Mouse (Mus musculus) layer of hippocampus, postnatal 14 days (tissue): ENCODE measurements around the gene Srd5a1. TPM values are rescaled to one million over a fixed set of nuclear protein-coding genes. Genes with fewer than 3 reads are reported as not detected.

Experiments used
- DNase-seq, 2 experiments: peaks; one replicate each; pipeline ENCODE4 v3.0.0; 2021 to 2022; ENCODE audit warnings: low spot score in 2 of 2, mixed read lengths in 1 of 2
- total RNA-seq, 2 experiments: library from RNA; stranded (reverse); gene quantifications; 2 replicates each; pipeline ENCODE4 v1.2.3; 2021

Gene Srd5a1
- total RNA-seq, 2 experiments from 2014 or later = 17.0 to 17.3 TPM

DNA sequence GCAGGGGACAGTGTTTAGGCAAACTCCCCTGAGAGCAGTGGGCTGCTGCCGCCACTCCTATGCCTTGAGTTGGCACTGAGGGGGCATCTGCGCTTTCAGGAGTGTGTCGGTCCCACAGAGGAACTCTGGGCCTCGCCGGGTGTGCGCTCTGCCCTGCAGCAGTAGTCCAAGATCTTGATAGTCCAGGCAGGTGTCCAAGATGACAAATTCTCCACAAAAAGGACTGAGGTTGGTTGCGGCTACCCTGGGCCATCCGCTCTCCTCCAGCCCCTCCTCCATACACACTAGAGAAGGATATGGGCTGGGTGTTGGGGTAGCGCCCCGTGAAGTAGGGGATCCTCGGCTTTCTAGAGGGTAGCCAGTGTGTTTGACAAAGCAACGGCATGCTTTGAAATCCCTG lies 67.6 kb downstream of the Srd5a1 start:
- DNase-seq = no peak

- no peak for DNase-seq
These were observed 68.5 kb downstream of the Srd5a1 start for GRCm38 (mm10) chr13:69542571-69543352.

- no peak for DNase-seq
These were observed 69.5 kb downstream of the Srd5a1 start for GRCm38 (mm10) chr13:69541776-69542175.

GRCm38 (mm10) chr13:69541209-69541608 lies 70.0 kb downstream of the Srd5a1 start:
- no peak for DNase-seq

DNA sequence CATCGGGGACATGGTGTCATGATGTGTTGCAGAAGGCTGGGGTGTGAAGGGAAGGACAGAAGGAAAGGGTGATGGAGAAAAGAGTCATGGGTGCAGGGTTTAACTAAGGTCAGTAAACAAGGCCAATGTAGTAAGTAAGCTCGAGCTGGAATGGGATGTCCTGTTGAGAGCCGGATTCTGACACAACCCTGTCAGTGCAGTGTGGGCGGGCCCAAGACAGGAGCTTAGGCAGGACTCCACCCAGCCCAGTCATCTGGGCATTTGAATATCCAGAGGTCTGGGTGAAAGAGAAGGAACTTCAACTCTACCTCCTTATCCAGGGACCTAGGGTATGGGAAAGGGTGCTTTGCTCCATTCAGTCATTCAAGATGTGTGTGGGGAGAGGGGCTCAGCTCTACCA lies 72.9 kb downstream of the Srd5a1 start:
- DNase-seq = no peak

DNA sequence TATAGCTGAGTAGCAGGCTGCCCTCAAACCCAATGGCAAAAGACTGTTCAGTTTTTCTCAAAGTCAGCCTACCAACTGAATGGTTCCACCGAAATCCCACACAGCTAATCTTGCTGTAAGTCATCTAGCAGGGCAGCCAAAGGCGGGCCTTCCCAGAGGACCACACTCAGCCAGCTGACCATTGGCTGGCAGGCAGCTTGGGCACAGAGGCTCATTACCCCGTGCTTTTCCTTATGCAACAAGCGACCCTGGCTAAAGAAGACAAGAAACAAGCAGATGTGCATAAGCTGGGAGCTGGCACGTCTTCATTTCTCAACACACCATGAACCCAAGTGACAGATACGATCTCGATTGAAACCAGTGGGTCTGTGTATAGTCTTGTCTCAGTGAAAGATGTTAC lies 73.9 kb downstream of the Srd5a1 start:
- DNase-seq = no peak

DNA sequence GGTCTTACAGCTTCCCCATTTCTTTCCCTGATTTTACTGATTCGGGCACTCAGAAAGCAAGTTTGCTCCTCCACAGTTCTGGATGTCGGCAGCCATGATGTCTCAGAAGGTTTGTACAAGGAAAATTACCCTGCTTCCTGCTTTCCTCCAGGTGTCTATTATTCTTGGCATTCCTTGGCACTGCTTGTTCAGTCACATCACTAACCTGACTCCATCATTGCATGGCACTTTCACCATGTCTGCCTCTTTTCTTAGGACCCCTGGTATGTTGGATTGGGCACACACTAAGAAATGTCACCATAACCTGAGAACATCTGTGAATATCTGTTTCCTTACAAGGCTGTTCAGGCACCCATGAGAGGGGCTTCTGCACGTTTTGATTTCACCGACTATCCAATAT lies 75.2 kb downstream of the Srd5a1 start:
- no peak for DNase-seq

DNA sequence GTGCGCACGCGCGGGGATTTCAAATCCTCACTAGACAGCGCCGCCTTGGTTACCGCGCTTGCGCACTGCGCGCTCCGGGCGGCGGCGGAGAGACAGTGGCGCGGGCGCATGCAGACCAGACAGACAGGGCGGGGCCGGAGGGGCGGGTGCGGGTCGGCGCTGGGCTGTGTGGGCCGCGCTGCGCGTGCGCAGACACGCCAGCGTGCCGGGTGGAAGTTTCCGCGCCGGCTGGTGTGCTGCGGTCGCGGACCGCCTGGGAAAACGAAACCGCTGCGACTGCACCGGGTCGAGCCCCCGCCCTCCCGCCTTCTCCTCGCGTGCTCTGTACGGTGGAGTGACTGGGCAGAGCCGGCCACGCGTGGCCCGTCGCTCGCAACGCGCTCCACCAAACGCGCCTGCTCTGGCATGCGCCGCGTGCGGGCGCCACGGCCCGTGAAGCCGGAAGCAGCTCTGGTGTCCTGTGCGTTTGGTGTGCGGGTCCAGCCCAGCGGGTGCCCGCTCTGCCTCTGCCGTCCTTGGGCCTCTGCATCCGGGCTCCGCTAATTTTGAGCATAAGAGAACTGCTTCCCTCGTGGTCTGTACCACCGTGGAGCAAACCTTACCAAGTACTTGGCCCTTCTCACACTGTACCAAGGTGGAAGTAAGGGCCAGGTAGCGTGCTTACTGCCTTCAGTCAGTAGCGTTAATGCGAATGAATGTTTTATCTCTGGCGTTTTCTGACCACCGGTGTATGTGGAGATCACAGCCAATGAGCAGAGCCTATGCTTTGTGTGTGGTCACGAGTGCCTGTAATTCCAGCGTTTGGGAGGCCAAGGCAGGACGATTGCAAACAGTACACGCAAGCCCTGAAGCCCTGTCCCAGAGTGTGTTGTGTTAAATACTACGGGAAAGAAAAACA lies 76.3 kb downstream of the Srd5a1 start:
- DNase-seq = peak; percentile 95 to 98

DNA sequence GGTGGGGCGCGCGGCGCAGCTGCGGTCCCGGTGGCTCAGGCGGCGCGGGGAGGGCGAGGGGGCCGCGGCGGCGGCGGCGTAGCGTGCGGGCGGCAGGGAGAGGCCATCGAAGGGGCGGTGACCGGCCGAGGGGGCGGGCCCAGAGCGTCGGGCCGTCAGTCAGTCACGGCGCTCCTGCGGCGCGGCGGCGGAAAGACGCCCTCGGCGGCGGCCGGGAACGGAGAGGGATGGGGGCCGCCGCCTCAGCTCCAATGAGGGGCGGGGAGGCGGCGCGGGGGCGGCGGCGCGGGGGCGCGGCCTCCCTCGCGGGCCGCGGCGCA lies 76.9 kb downstream of the Srd5a1 start, which contains the start of gene Tent4a:
Gene Tent4a, minus strand, starts transcription at position 284 of the 320 bp plus-strand sequence.
- no peak for DNase-seq

- DNase-seq = peak in 1 of 2 experiments; percentile 52
These were observed 77.6 kb downstream of the Srd5a1 start, which contains the start of gene Nsun2 for GRCm38 (mm10) chr13:69533405-69534333. TSS of gene Nsun2 (plus strand) at chr13:69533746.

GRCm38 (mm10) chr13:69532893-69533404 lies 78.3 kb downstream of the Srd5a1 start:
- no peak for DNase-seq

- DNase-seq = no peak
These were observed 78.9 kb downstream of the Srd5a1 start for GRCm38 (mm10) chr13:69532101-69532892.

DNA sequence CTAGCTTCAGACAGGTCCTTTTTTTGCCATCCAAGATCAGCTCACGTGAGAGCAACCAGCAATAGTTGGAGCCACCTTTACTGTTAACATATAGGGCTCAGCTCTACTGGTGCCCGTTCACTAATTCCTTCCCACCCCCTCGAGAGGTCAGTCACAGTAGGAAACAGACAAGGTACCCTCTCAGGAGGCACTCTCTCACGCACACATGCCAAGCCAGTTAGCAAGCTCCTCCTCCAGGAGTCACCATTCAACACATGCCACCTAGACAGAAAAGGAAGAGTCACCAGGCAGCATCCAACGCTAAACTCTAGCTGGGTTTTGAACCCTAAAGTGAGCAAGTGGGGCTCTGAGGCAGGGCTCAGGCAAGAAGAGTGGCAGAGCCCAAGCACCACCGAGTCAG lies 79.8 kb downstream of the Srd5a1 start:
- no peak for DNase-seq

GRCm38 (mm10) chr13:69530951-69531350 lies 80.3 kb downstream of the Srd5a1 start:
- no peak for DNase-seq

DNA sequence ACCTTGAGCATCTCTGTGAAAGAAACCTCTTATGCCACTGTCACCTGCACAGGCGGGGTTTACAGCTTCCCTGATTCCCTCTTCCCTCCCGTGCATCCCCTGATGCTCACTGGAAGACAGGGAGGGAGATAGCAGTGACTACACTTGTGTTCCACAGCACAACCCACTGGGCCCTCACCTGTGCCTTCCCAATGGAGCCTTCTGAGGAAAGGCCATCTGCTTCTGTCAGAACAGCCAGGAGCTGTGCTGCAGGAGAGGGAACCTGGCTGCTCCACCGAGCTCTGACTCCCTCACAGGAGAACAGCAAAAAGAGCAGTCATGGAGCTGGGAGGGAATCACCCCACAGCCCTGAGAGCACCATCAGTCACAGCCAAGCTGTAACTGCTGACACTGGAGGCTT lies 81.1 kb downstream of the Srd5a1 start:
- no peak for DNase-seq

GRCm38 (mm10) chr13:69528531-69528930 lies 82.7 kb downstream of the Srd5a1 start:
- DNase-seq = no peak

- no peak for DNase-seq
These were observed 85.4 kb downstream of the Srd5a1 start for GRCm38 (mm10) chr13:69525867-69526266.

DNA sequence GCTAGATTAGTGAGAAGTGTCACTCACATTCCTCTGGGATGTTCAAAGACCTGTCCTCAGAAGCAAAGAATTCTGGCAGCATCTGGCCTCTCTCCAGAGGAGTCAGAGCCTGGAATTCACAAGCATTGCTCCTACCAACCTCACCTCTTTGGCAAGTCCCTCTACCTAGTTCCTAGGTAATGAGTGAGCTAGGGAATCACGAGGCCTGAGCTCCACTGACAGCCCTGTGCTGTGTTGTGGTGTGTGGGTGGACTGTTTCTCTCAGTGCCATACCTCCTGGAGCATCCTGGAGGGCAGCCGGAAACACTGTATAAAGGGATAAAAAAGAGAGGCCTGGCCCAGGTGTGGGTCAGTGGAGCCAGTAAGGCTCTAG lies 87.1 kb downstream of the Srd5a1 start:
- DNase-seq = no peak
